Mouse (Mus musculus) lung, adult 2 months (tissue): ENCODE results near the gene Tenm4.

Experiments used
- CTCF ChIP-seq: fragments of 200-500 bp; IDR thresholded peaks from 2 replicates; pipeline ENCODE4 v1.5.1; 2011; ENCODE audit warnings: mild to moderate bottlenecking, low read length, control low read depth; ENCODE audit not compliant: insufficient read depth
- POLR2A ChIP-seq: fragments of 200-500 bp; IDR thresholded peaks from 2 replicates; pipeline ENCODE4 v1.6.1; 2011; ENCODE audit warnings: low read depth, mild to moderate bottlenecking, control low read depth, low read length, borderline replicate concordance; ENCODE audit errors: extremely low read depth

- TF ChIP-seq CTCF (no peak), POLR2A (no peak)
These were observed 733.4 kb downstream of the Tenm4 start for GRCm38 (mm10) chr7:96904442-96904841.
